Mouse (Mus musculus) ES-E14 (cell line): ENCODE results near the gene Rasgef1c.

Experiments used
- CHD2 ChIP-seq: IDR thresholded peaks from 2 replicates; pipeline ENCODE4 v1.6.1; 2014; ENCODE audit warnings: mild to moderate bottlenecking, low read depth, low read length, inconsistent platforms
- HCFC1 ChIP-seq: IDR thresholded peaks from 2 replicates; pipeline ENCODE4 v1.6.1; 2012; ENCODE audit warnings: low read length, inconsistent platforms, borderline replicate concordance; ENCODE audit not compliant: insufficient read depth

DNA sequence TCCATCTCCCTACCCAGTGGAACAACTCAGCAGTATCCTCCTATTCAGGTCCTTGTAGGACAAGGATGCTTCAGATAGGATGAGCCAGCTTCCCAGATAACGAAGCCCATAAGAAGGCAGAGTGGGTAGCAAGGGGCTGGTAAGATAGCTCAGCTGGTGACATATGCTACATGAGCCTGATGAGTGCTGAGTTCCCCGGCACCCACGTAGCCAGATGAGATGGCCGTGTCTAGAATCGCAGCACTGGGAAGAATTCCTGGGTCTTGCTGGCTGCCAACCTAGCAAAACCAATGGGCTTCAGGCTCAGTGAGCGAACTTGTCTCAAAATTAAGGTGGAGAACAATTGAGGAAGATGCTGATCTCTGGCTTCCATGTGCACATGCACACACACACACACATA lies 36.1 kb downstream of the Rasgef1c start:
- TF ChIP-seq CHD2: no peak
- TF ChIP-seq HCFC1: no peak
